Mouse (Mus musculus) common myeloid progenitor, adult 5-6 weeks (primary cell): ENCODE measurements at regions not wholly inside any gene's neighbourhood (a gene's known extent, or its start where the extent isn't known, plus 50 kb on each side); places are given as distances from the start of the nearest gene placed in this dataset.

Experiments used
- ATAC-seq: replicated peaks from 2 replicates; pipeline ENCODE4 v1.8.0; 2016; ENCODE audit warnings: low read depth, mild to moderate bottlenecking, moderate TSS enrichment, inconsistent platforms; ENCODE audit not compliant: poor library complexity, severe bottlenecking

DNA sequence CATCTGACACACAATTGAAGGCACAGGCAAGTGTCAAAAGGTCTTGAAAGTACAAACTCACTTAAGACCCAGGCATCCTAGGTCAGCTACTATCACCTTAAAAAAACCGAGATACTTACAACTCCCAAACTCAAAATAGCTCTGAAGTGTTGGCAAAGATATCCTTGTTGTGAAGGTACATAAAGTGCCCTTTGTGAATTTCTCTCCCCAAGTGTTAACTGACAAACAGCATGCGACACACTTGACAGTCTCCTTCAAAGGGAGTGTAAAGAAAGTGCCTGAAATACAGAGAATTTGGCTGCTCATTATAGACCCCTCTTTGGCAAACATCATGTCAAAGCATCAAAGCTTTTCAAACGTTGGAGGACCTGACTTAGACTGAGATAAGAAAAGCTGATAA is 2634.2 kb downstream of the 9330182O14Rik start:
- no peak for ATAC-seq

- ATAC-seq, result no peak
Measured at GRCm38 (mm10) chr15:42779903-42780302, 2645.7 kb downstream of the 9330182O14Rik start.

- ATAC-seq, result no peak
Measured at GRCm38 (mm10) chr15:42801217-42801616, 2667.1 kb downstream of the 9330182O14Rik start.

DNA sequence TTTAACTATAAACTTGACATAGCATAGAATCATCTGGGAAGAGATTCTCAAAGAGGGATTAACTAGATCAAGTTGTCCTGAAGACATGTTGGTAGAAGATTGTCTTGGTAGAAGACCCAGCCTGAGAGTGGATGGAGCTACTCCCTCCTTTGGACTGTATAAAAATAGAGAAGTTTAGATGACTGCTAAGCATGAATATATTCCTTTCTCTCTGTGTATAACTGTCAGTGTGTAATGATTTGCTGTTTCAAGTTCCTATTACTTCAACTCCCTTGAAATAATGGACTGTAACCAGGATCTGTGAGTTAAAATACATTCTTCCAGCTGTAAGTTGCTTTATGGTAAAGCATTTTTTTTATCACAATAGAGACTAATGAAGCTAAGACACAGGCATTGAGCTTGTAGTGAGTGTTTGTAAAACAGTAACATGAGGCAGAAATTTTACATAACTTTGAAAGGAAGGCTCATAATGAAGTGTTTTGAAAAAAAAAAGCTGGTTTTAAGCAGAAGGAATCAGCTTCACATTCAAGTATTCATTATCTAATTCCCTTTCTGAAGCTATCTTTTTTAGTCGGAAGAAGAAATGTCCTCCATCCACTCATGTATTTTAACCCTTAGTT is 2676.8 kb downstream of the 9330182O14Rik start:
- ATAC-seq, result no peak

GRCm38 (mm10) chr15:42815026-42815724 is 2681.0 kb downstream of the 9330182O14Rik start:
- no peak for ATAC-seq

- ATAC-seq, result no peak
Measured at GRCm38 (mm10) chr15:42838839-42839238, 2704.7 kb downstream of the 9330182O14Rik start.

- peak; percentile 86 for ATAC-seq
Measured at GRCm38 (mm10) chr15:42850003-42850402, 2715.8 kb downstream of the 9330182O14Rik start.

GRCm38 (mm10) chr15:42872491-42872890 is 2738.3 kb downstream of the 9330182O14Rik start:
- ATAC-seq, result no peak

GRCm38 (mm10) chr15:42894611-42895010 is 2760.4 kb downstream of the 9330182O14Rik start:
- ATAC-seq, result no peak

- no peak for ATAC-seq
Measured at GRCm38 (mm10) chr15:42900056-42900455, 2765.9 kb downstream of the 9330182O14Rik start.

DNA sequence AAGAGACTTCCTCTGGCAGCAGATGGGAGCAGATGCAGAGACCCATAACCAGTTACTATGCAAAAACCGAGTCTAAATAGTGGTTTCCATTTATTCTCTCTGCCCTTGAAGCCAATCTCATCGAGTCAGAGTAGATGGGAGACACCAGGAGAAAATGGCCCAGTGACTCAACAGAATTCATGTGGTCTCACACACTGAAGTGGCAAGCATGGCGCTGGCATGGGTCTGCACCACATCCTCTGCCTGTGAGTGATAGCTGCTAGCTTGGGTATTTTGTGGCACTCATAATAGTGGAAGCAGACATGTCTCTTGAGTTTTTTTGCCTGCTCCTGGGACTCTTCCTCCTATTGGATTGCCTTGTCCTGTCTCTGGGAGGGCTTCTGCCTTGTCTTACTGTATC is 2767.6 kb downstream of the 9330182O14Rik start:
- ATAC-seq, result peak; percentile 90

DNA sequence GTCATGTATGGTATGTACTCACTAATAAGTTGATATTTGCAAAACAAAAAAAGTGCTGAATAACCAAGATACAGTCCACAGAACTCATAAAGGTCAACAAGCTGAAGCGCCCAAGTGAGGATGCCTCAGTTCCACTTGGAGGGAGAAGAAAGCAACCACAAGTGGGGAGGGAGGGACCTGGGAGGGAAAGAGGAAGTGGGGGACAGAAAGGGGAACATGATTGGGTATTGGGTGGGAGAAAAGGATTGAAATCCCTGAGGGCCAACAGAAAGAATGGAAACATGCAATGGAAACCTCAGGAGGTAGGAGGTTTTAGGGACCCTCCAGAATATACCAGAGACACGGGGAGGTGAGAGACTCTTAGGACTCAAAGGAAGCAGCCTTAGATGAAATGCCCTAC is 2777.2 kb downstream of the 9330182O14Rik start:
- 0 out of 2 replicates have a peak, but pooled peaks have one; percentile 50 for ATAC-seq

DNA sequence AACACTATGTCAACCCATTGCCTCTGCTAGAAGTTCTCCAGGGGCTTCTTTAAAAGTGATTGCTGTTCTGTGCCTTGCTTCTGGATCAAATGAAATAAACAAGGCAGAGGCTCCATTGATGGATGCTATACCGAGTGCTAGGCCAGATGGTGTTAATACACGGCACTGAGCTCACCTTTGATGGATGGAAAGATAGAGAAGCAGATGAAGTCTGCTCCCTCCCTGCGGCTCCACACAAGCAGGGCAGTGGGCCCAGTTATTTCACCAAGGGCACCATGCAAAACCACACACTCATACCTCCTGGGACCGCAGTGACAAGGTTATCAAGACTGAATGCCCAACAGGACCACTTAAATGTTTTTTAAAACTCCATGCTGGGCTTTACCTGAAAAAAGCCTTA is 2778.7 kb downstream of the 9330182O14Rik start:
- ATAC-seq, result no peak

DNA sequence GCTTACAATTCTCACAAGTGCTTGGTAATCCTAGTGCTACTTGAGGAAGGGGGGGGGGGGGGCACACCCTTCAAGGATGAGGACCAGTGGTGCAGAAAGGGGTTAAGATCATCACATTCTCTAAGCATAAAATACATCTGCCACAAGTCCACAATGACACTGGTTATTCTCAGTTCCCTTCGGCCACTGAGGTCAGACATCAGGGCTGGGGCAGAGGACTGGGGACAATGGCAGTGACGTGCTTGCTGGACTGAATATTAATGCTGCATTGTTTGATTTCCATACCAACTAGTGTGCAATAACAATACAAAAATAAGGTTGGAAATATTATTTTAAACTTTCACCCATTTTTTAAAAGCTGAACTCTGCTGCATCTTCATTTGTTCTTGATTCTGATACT is 2779.1 kb downstream of the 9330182O14Rik start:
- ATAC-seq, result no peak

DNA sequence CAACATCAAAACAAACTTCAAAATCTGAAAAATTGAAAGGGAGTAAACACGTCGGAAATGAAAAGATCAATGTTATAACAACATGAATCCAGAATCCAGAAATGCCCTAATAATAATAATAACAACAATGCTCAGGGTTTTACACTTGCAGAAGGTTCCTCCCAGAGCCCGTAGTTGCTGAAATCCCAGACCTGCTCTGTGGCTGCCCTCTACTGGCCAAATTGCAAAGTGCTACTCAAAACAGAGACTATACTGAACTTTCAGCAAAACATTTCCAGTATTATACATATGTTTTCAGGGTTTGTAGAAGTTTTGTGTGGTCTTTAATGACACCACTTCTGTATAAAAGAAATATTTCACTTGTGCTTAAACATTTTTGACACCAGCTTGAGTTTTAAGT is 2779.9 kb downstream of the 9330182O14Rik start:
- peak; percentile 89 for ATAC-seq

DNA sequence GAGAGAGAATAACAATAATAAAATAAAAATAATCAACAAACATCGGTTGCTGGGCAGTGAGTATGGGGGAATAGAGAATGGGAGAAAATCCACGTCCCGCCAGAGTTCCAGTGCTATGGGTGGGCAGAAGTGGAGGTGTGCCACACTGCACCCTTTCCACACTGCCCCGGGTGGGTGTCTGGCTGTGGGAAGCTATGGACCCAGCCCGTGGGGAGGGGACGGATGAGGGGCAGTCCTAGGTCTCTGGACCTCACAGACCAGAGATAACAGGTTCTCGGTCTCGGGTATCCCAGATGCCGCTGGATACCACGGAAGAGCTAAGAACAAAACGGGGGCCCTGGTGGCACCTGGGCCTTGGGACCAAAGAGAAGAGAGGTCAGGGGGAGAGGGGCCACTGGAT is 2781.0 kb downstream of the 9330182O14Rik start:
- no peak for ATAC-seq

GRCm38 (mm10) chr15:42921618-42922017 is 2787.5 kb downstream of the 9330182O14Rik start:
- ATAC-seq, result 0 out of 2 replicates have a peak, but pooled peaks have one; percentile 42

GRCm38 (mm10) chr15:42928331-42928730 is 2794.2 kb downstream of the 9330182O14Rik start:
- ATAC-seq, result no peak

DNA sequence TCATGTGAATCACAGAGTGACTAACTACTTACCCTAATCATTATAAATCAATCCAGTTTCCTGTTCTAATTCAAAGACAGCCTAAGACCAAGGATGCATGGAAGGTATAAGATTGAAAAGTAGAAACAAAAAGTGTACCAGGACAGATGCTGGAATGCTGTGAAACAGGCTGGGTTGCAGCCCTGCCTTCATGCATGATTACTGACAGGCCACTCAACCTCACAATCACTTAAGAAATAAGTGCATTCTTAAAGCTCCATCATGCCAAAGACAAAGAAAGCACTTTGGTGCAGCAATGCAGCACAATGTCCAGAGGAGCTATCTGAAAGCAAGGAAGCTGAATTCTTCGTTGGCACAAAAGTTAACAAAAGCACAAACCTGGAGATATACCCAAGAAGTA is 2810.4 kb downstream of the 9330182O14Rik start:
- ATAC-seq, result no peak

DNA sequence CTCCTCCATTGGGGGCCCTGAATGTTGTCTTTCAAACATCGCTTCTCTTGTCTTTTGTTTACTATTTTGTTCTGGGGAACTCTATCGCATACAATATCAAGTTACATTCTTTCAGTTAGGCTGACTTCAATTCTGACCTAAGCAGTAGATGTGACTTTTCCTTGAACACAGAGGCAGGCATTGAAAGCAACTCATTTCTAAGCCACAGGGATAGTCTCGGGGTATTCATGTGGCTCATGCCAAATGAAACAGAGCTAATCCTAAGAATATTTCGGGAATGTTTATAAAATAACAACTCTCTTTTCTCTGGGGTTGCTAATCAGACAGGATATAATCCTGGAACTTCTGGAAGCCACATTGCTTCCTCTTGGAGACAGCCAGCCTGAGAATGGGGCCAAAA is 2821.0 kb downstream of the 9330182O14Rik start:
- ATAC-seq, result no peak

GRCm38 (mm10) chr15:42962747-42963338 is 2828.7 kb downstream of the 9330182O14Rik start:
- peak; percentile 96 for ATAC-seq
